Mouse (Mus musculus): Measurements from ENCODE around the gene Top1. TPM values are rescaled to one million over a fixed set of nuclear protein-coding genes. Genes with fewer than 3 reads are reported as not detected.

The Top1 gene
- polyA plus RNA-seq, 1 experiment = 53.1 TPM

DNA sequence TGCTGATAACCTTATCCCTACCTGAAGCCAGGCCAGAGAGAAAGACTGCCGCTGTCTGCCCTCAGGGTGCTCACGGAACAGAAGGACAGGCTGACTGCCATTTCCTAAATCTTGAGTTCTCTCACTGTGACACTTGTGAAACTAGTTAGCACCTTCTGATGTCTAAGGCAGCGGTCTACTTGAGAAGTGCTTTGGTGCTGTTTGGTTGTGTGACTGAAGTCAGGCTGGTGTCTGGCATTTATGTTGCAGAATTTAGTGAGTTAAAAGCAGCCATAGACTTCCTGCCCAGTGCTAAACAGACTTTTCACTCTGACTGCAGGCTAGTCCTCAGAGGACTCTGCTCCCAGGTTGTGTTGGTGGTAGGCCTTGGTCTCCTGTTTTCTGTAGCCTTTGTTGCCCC lies 88.6 kb downstream of the Top1 start:
- H3K27ac ChIP-seq (ENCODE audit: control insufficient read depth, insufficient read depth, low read depth, low read length, poor library complexity) = no peak overlapping the region
- no peak overlapping the region for H3K4me3 ChIP-seq (replicated peaks; ENCODE audit: control insufficient read depth, low read depth, low read length)
- WGBS = 86% methylated on average over 3 of the region's 3 CpGs
- H3K4me1 ChIP-seq (ENCODE audit: control insufficient read depth, insufficient read depth, low read length) = peaks cover 3% of the 10 kb centered on the region; the same call in 1 of the 2 replicates
- TF ChIP-seq CTCF (IDR thresholded peaks at IDR 0.05; ENCODE audit: control insufficient read depth, insufficient read depth, low read length) (no peak), POLR2A (IDR thresholded peaks at IDR 0.05; ENCODE audit: borderline replicate concordance, control insufficient read depth, low read depth, low read length) (no peak)

DNA sequence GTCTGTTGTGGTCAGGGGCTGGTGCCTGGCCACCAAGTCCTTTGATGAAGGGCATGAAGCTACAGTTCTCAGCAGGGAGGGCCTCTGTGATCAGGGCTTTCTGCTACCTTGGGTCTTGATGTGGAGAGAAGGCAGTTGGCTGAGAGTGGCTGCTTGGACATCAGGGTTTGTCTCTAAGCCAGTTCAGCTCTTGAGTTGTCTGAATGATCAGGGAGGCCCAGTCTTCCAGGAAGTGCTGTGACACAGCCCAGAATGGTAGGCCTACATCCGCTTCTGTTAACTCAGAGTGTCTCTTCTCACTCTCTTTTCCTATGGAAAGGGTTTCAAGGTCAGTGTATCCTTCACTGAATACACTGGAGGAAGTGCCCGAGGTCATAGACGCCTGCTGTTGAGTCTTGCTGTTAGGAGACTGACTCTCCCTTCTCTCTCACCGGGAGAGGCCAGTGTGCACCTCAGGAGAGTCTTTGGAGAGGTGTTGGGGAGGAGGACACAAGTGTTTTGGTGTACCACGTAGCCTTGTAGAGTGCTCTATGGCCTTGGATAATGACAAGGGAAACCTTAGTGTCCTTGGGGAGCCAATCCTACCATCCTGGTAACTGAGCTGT lies 90.1 kb downstream of the Top1 start:
- TF ChIP-seq POLR2A (IDR thresholded peaks at IDR 0.05; ENCODE audit: borderline replicate concordance, control insufficient read depth, low read depth, low read length) = no peak
- no peak for TF ChIP-seq CTCF (IDR thresholded peaks at IDR 0.05; ENCODE audit: control insufficient read depth, insufficient read depth, low read length)

DNA sequence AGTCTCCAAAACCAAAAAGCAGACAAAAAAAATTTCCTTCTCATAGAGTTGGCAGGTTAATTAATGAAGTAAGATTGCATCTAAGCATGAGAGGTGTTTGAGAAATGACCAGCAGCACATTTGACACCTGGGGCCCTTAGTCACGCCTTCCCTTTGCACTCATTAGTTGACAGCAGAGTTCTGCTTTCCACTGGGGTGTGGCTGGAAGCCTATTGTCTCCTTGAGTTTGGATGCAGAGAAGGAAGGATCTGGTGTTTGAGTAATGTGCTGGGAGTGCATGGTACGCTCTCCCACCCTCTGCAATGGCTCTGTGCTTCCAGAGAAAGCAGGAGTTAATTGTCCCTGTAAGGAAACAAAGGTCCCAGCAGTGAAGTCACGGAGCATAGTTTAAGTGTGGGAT lies 90.8 kb downstream of the Top1 start:
- Histone ChIP-seq H3K4me1 (ENCODE audit: control insufficient read depth, insufficient read depth, low read length) (peaks cover 4% of the 10 kb centered on the region; the same call in 1 of the 2 replicates), H3K27ac (ENCODE audit: control insufficient read depth, insufficient read depth, low read depth, low read length, poor library complexity) (no peak overlapping the region), H3K4me3 (replicated peaks; ENCODE audit: control insufficient read depth, low read depth, low read length) (no peak overlapping the region)
- WGBS = 85% methylated on average over 3 of the region's 3 CpGs
- no peak for TF ChIP-seq CTCF (IDR thresholded peaks at IDR 0.05; ENCODE audit: control insufficient read depth, insufficient read depth, low read length)
- TF ChIP-seq POLR2A (IDR thresholded peaks at IDR 0.05; ENCODE audit: borderline replicate concordance, control insufficient read depth, low read depth, low read length) = no peak

More for the DNA sequence above, 90.1 kb downstream of the Top1 start:
- Histone ChIP-seq H3K27ac (ENCODE audit: control insufficient read depth, insufficient read depth, low read depth, low read length, poor library complexity) (no peak overlapping the region), H3K4me1 (ENCODE audit: control insufficient read depth, insufficient read depth, low read length) (peaks cover 4% of the 10 kb centered on the region; the same call in 1 of the 2 replicates), H3K4me3 (replicated peaks; ENCODE audit: control insufficient read depth, low read depth, low read length) (no peak overlapping the region)
- WGBS = 62% methylated on average over 5 of the region's 5 CpGs

DNA sequence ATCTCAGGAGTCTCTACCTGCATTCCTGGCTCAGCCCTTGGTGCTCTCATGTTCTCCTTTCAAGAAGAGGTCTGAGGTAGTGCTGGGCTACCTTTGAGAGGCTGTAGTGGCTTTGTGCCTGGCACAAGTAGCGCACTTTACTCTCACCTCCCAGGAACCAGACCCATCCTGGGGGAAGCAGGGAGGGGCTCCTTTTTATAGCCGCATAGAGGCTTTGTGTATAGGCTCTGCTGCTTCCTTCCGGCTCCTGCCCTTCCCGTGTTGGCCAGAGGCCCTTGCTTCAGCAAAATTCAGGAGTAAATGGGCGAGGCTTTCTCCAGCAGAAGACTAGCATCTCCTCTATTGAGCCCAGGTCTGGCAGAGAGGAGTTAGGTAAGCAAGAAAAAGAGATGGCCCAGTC lies 92.7 kb downstream of the Top1 start:
- TF ChIP-seq CTCF (IDR thresholded peaks at IDR 0.05; ENCODE audit: control insufficient read depth, insufficient read depth, low read length) (no peak), POLR2A (IDR thresholded peaks at IDR 0.05; ENCODE audit: borderline replicate concordance, control insufficient read depth, low read depth, low read length) (no peak)
- Histone ChIP-seq H3K27ac (ENCODE audit: control insufficient read depth, insufficient read depth, low read depth, low read length, poor library complexity) (no peak overlapping the region), H3K4me1 (ENCODE audit: control insufficient read depth, insufficient read depth, low read length) (peaks cover 3% of the 10 kb centered on the region; the same call in 1 of the 2 replicates), H3K4me3 (replicated peaks; ENCODE audit: control insufficient read depth, low read depth, low read length) (no peak overlapping the region)
- WGBS = 66% methylated on average over 5 of the region's 5 CpGs

DNA sequence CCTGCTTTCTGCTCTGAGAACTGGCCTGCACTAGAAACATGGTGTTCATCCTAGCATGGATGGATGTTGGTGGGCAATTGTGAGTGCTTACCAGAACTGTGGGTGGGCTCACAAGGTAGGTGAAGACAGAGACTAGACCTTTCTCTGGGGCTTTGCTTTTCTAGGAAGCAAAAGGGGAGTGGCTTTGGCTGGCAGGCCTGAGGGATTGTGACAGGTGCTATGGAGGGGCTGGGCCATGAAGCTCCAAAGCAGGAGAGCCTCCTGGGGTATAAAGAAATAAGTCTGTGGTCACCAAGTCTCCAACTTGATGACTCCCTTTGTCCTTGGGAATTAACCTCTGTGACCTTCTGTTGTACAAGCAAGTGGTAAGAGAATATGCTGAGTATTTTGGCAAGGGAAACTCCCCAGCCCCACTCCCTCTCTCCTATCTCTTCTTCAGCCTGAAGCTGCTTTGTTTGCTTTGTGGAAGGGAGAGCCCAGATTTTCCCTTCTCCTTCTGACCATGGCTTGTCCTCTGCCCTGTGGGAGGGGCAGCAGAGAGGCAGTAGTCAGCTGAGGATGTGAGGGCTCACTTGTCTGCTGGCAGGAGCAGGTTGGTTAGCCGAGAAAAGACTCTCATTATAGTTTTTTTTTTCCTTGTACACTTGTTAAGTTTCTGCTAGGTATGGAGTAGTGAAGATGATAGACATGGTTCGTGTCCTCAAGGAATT lies 94.1 kb downstream of the Top1 start:
- H3K4me1 ChIP-seq (ENCODE audit: control insufficient read depth, insufficient read depth, low read length) = peaks cover 5% of the 10 kb centered on the region; the same call in 1 of the 2 replicates
- 60% methylated on average over 2 of the region's 2 CpGs for WGBS
- no peak overlapping the region for H3K4me3 ChIP-seq (replicated peaks; ENCODE audit: control insufficient read depth, low read depth, low read length)
- no peak for TF ChIP-seq POLR2A (IDR thresholded peaks at IDR 0.05; ENCODE audit: borderline replicate concordance, control insufficient read depth, low read depth, low read length)
- no peak for TF ChIP-seq CTCF (IDR thresholded peaks at IDR 0.05; ENCODE audit: control insufficient read depth, insufficient read depth, low read length)
- H3K27ac ChIP-seq (ENCODE audit: control insufficient read depth, insufficient read depth, low read depth, low read length, poor library complexity) = no peak overlapping the region

DNA sequence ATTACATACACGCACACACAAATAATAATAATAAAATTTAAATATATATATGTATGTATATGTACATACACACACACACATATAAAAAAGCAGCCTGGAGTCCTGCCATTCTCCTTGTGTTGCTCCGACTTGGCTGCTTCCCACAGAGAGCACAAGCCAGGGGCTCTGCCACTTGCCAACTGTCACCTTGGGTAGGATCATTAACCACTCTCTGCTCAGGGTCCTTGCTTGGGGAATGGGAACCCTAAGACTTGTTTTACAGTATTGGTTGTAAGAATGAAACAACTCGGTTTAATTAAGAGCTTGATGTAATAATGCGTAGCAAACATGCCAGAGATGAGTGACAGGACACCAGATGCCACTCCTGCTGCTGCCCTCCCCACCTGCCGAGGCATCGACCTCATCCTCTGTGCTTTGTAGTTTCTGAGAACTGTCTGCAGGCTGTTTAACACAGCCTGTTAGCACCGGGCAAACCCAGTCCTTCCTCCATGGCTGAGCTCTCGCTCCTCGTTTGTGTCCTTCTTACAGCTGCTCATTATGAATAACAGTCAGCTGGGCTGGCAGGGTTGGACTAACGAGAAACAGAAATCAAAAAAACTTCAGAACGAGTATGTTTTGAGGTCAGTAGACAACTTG lies 95.0 kb downstream of the Top1 start:
- H3K4me3 ChIP-seq (replicated peaks; ENCODE audit: control insufficient read depth, low read depth, low read length) = no peak overlapping the region
- TF ChIP-seq CTCF (IDR thresholded peaks at IDR 0.05; ENCODE audit: control insufficient read depth, insufficient read depth, low read length) (no peak), POLR2A (IDR thresholded peaks at IDR 0.05; ENCODE audit: borderline replicate concordance, control insufficient read depth, low read depth, low read length) (no peak)
- 48% methylated on average over 11 of the region's 11 CpGs for WGBS
- H3K4me1 ChIP-seq (ENCODE audit: control insufficient read depth, insufficient read depth, low read length) = peaks cover 5% of the 10 kb centered on the region; the same call in 1 of the 2 replicates
- H3K27ac ChIP-seq (ENCODE audit: control insufficient read depth, insufficient read depth, low read depth, low read length, poor library complexity) = peak overlapping the region; percentile 31; the same call in 1 of the 2 replicates

DNA sequence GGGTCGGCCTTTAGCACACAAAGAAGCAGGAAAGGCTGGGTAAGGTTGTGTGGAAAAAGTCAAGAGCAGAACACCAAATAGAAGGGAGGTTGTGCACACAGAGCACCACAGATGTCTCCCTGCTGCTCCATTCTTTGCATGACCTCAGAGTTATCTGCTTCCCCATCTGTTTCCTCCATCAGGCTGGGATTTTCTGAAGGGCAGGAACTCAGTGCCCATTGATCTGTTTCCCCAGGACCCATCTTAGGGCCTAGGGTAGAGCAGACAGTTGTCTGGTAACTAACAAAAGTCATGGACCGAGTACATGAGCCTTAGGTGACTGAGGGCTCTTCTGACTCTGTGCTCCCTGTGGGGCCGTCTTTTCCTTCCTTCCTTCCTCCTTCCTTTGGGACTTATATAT lies 95.9 kb downstream of the Top1 start:
- no peak overlapping the region for H3K4me3 ChIP-seq (replicated peaks; ENCODE audit: control insufficient read depth, low read depth, low read length)
- H3K4me1 ChIP-seq (ENCODE audit: control insufficient read depth, insufficient read depth, low read length) = peaks cover 5% of the 10 kb centered on the region; the same call in 1 of the 2 replicates
- no peak for TF ChIP-seq POLR2A (IDR thresholded peaks at IDR 0.05; ENCODE audit: borderline replicate concordance, control insufficient read depth, low read depth, low read length)
- TF ChIP-seq CTCF (IDR thresholded peaks at IDR 0.05; ENCODE audit: control insufficient read depth, insufficient read depth, low read length) = no peak
- 4% methylated on average over 3 of the region's 3 CpGs for WGBS
- H3K27ac ChIP-seq (ENCODE audit: control insufficient read depth, insufficient read depth, low read depth, low read length, poor library complexity) = no peak overlapping the region; the same call in 1 of the 2 replicates

DNA sequence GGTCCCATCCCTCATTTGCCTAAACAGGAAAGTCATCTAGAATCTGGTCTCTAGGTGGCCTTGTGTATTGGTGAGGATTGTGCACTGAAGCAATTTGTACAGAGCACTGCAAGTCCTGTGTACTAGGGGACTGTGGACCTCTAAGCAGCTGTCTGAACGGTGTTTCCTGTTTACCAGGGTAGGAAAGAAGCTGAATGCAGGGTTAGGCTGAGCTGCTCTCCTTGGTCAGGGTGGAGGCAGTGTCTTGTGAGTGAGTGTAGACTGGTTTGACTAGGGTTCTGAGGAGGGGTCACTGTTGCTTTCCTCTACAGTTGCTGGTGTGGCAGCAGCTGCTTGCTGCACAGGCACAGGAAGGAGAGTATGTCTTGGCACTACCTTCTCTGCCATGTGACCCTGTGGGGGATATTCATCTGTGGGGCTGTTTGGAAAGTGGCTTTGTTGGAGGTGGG lies 96.5 kb downstream of the Top1 start:
- 15% methylated on average over 1 of the region's 1 CpGs for WGBS
- peak overlapping the region; percentile 27; the same call in 1 of the 2 replicates for H3K27ac ChIP-seq (ENCODE audit: control insufficient read depth, insufficient read depth, low read depth, low read length, poor library complexity)
- peaks cover 5% of the 10 kb centered on the region; the same call in 1 of the 2 replicates for H3K4me1 ChIP-seq (ENCODE audit: control insufficient read depth, insufficient read depth, low read length)
- no peak for TF ChIP-seq CTCF (IDR thresholded peaks at IDR 0.05; ENCODE audit: control insufficient read depth, insufficient read depth, low read length)
- TF ChIP-seq POLR2A (IDR thresholded peaks at IDR 0.05; ENCODE audit: borderline replicate concordance, control insufficient read depth, low read depth, low read length) = no peak
- H3K4me3 ChIP-seq (replicated peaks; ENCODE audit: control insufficient read depth, low read depth, low read length) = no peak overlapping the region

Data from bone marrow, adult 2 months (tissue).